ENCODE assay signal across 8 mouse cellular contexts in the genomic region with DNA sequence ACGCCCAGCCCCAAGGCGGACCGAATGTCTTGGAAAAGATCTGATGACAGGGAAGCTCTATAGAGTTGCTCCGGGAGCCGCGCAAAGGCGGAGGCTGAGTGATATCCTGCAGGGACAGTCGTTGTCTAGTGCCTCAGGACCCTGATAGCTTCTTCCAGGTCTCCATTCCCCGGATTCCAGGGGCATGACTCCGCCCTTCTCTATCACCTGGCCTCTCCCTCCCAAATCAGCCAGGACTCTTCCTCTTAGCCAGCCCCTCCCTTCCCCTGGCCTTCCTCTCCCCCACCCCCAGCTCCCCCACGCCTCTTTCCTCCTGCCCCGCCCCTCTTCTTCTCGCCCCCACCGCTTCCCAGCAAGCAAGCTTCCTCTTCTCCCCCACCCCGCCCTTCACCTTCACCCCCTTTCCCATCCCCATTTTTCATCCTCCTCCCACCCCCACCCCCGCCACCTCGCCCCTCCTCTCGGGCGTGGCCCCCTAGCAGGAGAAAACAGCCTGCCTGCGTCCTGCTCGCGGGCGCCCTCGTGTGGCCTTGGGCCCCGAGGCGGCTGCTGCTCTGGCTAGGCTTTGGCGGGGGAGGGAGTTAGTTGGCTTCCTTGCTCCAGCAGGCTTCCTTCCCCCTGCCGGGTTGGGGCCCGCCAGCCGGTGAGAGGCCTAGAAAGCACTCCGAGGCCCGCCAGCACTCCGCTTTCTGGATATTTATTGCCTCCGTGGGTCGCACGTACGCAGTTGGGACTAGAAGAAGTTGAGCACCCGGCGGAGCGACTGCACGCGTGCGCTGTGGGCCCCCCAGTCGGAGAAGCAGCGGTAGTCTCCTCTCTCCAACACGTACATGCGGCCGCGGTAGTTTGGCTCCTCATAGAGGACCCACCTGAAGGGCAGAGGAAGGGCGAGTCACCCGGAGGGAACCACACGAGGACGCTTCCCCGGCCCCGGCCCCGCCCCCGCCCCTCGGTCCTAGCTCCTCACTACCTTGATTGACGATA. TPM values are rescaled to one million over a fixed set of nuclear protein-coding genes. Genes with fewer than 3 reads are reported as not detected.
A peak's percentile ranks its signal among the peaks of the same experiment; 100 is the strongest.
DNase-seq lines count a peak whose midpoint lies in the region; ATAC-seq and TF ChIP-seq lines count a peak whose summit lies in the region.

No protein-coding gene starts in this region.

- peak overlapping the region; percentile 93 for H3K4me2 ChIP-seq in heart, embryonic 11.5 days
- peak overlapping the region; percentile 67 for H3K4me2 ChIP-seq in kidney, embryonic 16.5 days (replicated peaks; ENCODE audit: low read depth, low read length)

- H3K4me3 ChIP-seq in embryonic fibroblast, embryonic 13.5 days (ENCODE audit: insufficient read depth, low read length), result peak overlapping the region; percentile 40
- H3K4me3 ChIP-seq in heart, embryonic 11.5 days (ENCODE audit: low read depth, low read length), result peak overlapping the region; percentile 62
- H3K4me3 ChIP-seq in kidney, embryonic 16.5 days (ENCODE audit: low read length), result peak overlapping the region; percentile 63

- peak; percentile 70 for ATAC-seq in heart, embryonic 11.5 days (replicated peaks; ENCODE audit: insufficient number of reproducible peaks, low FRiP score, low TSS enrichment)
- ATAC-seq in kidney, embryonic 16.5 days (ENCODE audit: low FRiP score, low TSS enrichment), result peak; percentile 73

- peak overlapping the region; percentile 49 for H3K27ac ChIP-seq in embryonic fibroblast, embryonic 13.5 days (ENCODE audit: insufficient read depth, low read length)
- H3K27ac ChIP-seq in heart, embryonic 11.5 days (ENCODE audit: low read depth, low read length), result peak overlapping the region; percentile 95
- H3K27ac ChIP-seq in kidney, embryonic 16.5 days (ENCODE audit: low read length), result peak overlapping the region; percentile 97

- peak; percentile 65 for TF ChIP-seq POLR2A in embryonic fibroblast, embryonic 13.5 days (IDR thresholded peaks at IDR 0.05; ENCODE audit: low read depth, low read length)

- TF ChIP-seq CTCF in embryonic fibroblast, embryonic 13.5 days (IDR thresholded peaks at IDR 0.05; ENCODE audit: borderline replicate concordance, insufficient read depth, low read length), result peak; percentile 75

- H3K36me3 ChIP-seq in heart, embryonic 11.5 days (ENCODE audit: control insufficient read depth, insufficient read depth, low read length), result no peaks in the 10 kb centered on the region
- H3K36me3 ChIP-seq in kidney, embryonic 16.5 days (ENCODE audit: insufficient read depth, low read length), result no peaks in the 10 kb centered on the region

- DNase-seq in CD4-positive helper T cell, adult 2 months (ENCODE audit: low read depth, low spot score), result peak; percentile 93
- peak; percentile 96 for DNase-seq in brain, adult 2 months (ENCODE audit: low read depth, low spot score)
- DNase-seq in liver, result peak; percentile 89
- peak; percentile 46 to 69 for DNase-seq in monocyte, adult 2 months (ENCODE audit: low read depth in 1 of 2, low spot score in 2 of 2)
- peak; percentile 75 to 92 for DNase-seq in spleen, postnatal 4 days (ENCODE audit: low spot score in 2 of 2)

- H3K9ac ChIP-seq in heart, embryonic 11.5 days (ENCODE audit: low read depth, low read length), result peak overlapping the region; percentile 92
- H3K9ac ChIP-seq in kidney, embryonic 16.5 days (replicated peaks; ENCODE audit: low read length), result peak overlapping the region; percentile 89

- H3K4me1 ChIP-seq in embryonic fibroblast, embryonic 13.5 days (ENCODE audit: control insufficient read depth, insufficient read depth, low read length), result no peaks in the 10 kb centered on the region
- peaks cover 37% of the 10 kb centered on the region for H3K4me1 ChIP-seq in heart, embryonic 11.5 days (ENCODE audit: control insufficient read depth, insufficient read depth, low read length)
- peaks cover 55% of the 10 kb centered on the region for H3K4me1 ChIP-seq in kidney, embryonic 16.5 days (ENCODE audit: insufficient read depth, low read length)

- no peaks in the 10 kb centered on the region for H3K27me3 ChIP-seq in heart, embryonic 11.5 days (ENCODE audit: control insufficient read depth, insufficient read depth, low read length)
- H3K27me3 ChIP-seq in kidney, embryonic 16.5 days (ENCODE audit: insufficient read depth, low read length), result no peaks in the 10 kb centered on the region

- H3K9me3 ChIP-seq in heart, embryonic 11.5 days (replicated peaks; ENCODE audit: control insufficient read depth, low read length), result no peaks in the 10 kb centered on the region
- no peaks in the 10 kb centered on the region for H3K9me3 ChIP-seq in kidney, embryonic 16.5 days (ENCODE audit: low read length)

- under 1% methylated on average over 58 of the region's 59 CpGs for WGBS in heart, embryonic 11.5 days (ENCODE audit: insufficient replicate concordance)
- WGBS in kidney, embryonic 16.5 days, result 2% methylated on average over 53 of the region's 59 CpGs

RNA-seq across cellular contexts. Expression of gene Crygn, which starts 7.2 kb away (rescaled TPM):
- polyA plus RNA-seq in embryonic fibroblast, embryonic 13.5 days (2011; ENCODE audit: insufficient read length, low read depth, missing spikeins), result not detected in 2 replicates
- 2.8 and 3.5 TPM in 2 replicates for polyA plus RNA-seq in heart, embryonic 11.5 days (2014; fragmentation: Nextera tagmentation; extraction: Ambion mirVana)
- polyA plus RNA-seq in kidney, embryonic 16.5 days (2015; fragmentation: Nextera tagmentation; extraction: Ambion mirVana), result 1.5 and 3.9 TPM in 2 replicates

RNA-seq across cellular contexts. Expression of gene Wdr86, which starts 20.1 kb away (rescaled TPM):
- 1.1 TPM in 1 of 2 replicates, not detected in the other for polyA plus RNA-seq in embryonic fibroblast, embryonic 13.5 days (2011; ENCODE audit: insufficient read length, low read depth, missing spikeins)
- polyA plus RNA-seq in heart, embryonic 11.5 days (2014; fragmentation: Nextera tagmentation; extraction: Ambion mirVana), result 11.5 and 13.6 TPM in 2 replicates
- polyA plus RNA-seq in kidney, embryonic 16.5 days (2015; fragmentation: Nextera tagmentation; extraction: Ambion mirVana), result 35.4 and 35.9 TPM in 2 replicates

Comparison
In these comparisons a context has a peak if more than half of its experiments do, and no peak if none do; other contexts are left out.
1. Peak in every context shown above with its lines: DNase-seq, ATAC-seq, H3K4me3 ChIP-seq and H3K27ac ChIP-seq.